8 mouse cellular contexts compared by ENCODE assay signal in the genomic region with DNA sequence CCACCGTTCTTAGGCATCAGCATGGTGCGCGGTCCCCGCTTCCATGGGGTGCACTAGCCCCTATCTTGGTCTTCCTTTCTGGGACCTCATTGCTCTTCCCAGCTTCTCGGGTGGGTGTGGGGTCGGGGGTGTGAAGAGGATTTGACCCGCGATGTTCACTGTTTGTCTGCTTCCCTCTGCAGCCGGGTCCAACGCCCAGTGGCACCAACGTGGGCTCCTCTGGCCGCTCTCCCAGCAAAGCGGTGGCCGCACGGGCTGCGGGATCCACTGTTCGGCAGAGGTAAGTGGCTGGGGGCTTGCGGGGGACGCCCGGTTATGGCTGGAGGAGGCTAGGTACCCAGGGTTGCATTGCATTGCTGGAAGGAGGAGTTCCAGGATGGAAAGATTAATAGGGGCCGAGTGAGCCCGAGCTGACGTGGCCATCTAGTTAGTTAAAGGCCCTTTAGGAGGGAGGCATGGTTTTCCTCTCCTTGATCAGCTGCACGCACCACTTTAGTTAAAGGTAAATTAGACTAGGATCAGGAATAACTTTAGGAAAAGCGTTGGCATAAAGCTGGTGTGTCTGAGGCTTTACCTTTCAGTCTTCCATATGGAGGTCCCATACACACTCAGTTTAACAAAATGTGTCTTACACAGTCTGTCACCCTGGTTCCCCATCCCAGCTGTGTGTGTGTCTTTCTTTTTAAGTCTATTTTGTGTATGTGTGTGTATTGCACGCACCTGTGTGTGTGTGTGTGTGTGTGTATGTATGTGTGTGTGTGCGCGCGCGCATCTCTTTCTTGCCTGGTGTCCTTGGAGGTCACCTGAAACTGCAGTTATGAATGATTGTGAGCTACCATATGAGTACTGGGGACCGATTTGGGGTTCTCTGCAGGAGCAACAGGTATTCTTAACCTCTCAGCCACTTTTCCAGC. TPM values are rescaled to one million over a fixed set of nuclear protein-coding genes. Genes with fewer than 3 reads are reported as not detected.
DNase-seq lines count a peak whose midpoint lies in the region; ATAC-seq and TF ChIP-seq lines count a peak whose summit lies in the region.

No protein-coding gene starts in this region.

- no peaks in the 10 kb centered on the region for H3K27me3 ChIP-seq in heart, embryonic 11.5 days (ENCODE audit: control insufficient read depth, insufficient read depth, low read length)
- no peaks in the 10 kb centered on the region for H3K27me3 ChIP-seq in embryonic facial prominence, embryonic 11.5 days (ENCODE audit: control insufficient read depth, insufficient read depth, low read length)
- no peaks in the 10 kb centered on the region for H3K27me3 ChIP-seq in intestine, postnatal 0 days (replicated peaks; ENCODE audit: control insufficient read depth, insufficient read depth, low read length)

- ATAC-seq in heart, embryonic 11.5 days (replicated peaks; ENCODE audit: insufficient number of reproducible peaks, low FRiP score, low TSS enrichment): peak; percentile 5; the same call in 1 of the 2 replicates
- ATAC-seq in embryonic facial prominence, embryonic 11.5 days (replicated peaks; ENCODE audit: insufficient number of reproducible peaks, low FRiP score, low TSS enrichment, low read depth): peak; percentile 19; the same call in 1 of the 2 replicates
- peak; percentile 9; the same call in 1 of the 2 replicates for ATAC-seq in intestine, postnatal 0 days

- no peak for TF ChIP-seq CTCF in intestine, postnatal 0 days (IDR thresholded peaks at IDR 0.05; ENCODE audit: low read depth)
- no peak for TF ChIP-seq CTCF in olfactory bulb, adult 2 months (IDR thresholded peaks at IDR 0.05; ENCODE audit: insufficient read depth, low read depth, low read length)

- peak overlapping the region; percentile 90 for H3K4me3 ChIP-seq in heart, embryonic 11.5 days (ENCODE audit: low read depth, low read length)
- peak overlapping the region; percentile 72 for H3K4me3 ChIP-seq in embryonic facial prominence, embryonic 11.5 days (ENCODE audit: low read depth, low read length)
- peak overlapping the region; percentile 91 for H3K4me3 ChIP-seq in intestine, postnatal 0 days (ENCODE audit: low read depth, low read length)
- peak overlapping the region; percentile 70 for H3K4me3 ChIP-seq in olfactory bulb, adult 2 months (ENCODE audit: insufficient read depth, low read depth, low read length)

- H3K4me1 ChIP-seq in heart, embryonic 11.5 days (ENCODE audit: control insufficient read depth, insufficient read depth, low read length): peaks cover 9% of the 10 kb centered on the region
- H3K4me1 ChIP-seq in embryonic facial prominence, embryonic 11.5 days (ENCODE audit: control insufficient read depth, insufficient read depth, low read length): no peaks in the 10 kb centered on the region; the same call in 1 of the 2 replicates
- H3K4me1 ChIP-seq in intestine, postnatal 0 days (replicated peaks; ENCODE audit: control insufficient read depth, insufficient read depth, low read length): no peaks in the 10 kb centered on the region; the same call in 1 of the 2 replicates
- peaks cover 2% of the 10 kb centered on the region; the same call in 1 of the 2 replicates for H3K4me1 ChIP-seq in olfactory bulb, adult 2 months (ENCODE audit: control insufficient read depth, insufficient read depth, low read length)

- TF ChIP-seq POLR2A in olfactory bulb, adult 2 months (IDR thresholded peaks at IDR 0.05; ENCODE audit: insufficient read depth, low read depth, low read length): no peak

- H3K9ac ChIP-seq in heart, embryonic 11.5 days (ENCODE audit: low read depth, low read length): peak overlapping the region; percentile 88
- peak overlapping the region; percentile 82 for H3K9ac ChIP-seq in embryonic facial prominence, embryonic 11.5 days (replicated peaks; ENCODE audit: low read length)
- peak overlapping the region; percentile 75 for H3K9ac ChIP-seq in intestine, postnatal 0 days (ENCODE audit: low read depth, low read length)

- DNase-seq in heart, postnatal 4 days: no peak
- DNase-seq in A20 (ENCODE audit: low read depth, low spot score): peak; percentile 51
- DNase-seq in embryonic facial prominence, embryonic 11.5 days (ENCODE audit: low spot score): no peak
- DNase-seq in layer of hippocampus, adult 9-10 months (ENCODE audit: low spot score): no peak
- DNase-seq in MN1 (ENCODE audit: low spot score): no peak

- H3K27ac ChIP-seq in heart, embryonic 11.5 days (ENCODE audit: low read depth, low read length): peak overlapping the region; percentile 95
- peak overlapping the region; percentile 15 for H3K27ac ChIP-seq in embryonic facial prominence, embryonic 11.5 days (replicated peaks; ENCODE audit: low read depth, low read length)
- H3K27ac ChIP-seq in intestine, postnatal 0 days (ENCODE audit: low read depth, low read length): peak overlapping the region; percentile 91
- H3K27ac ChIP-seq in olfactory bulb, adult 2 months (ENCODE audit: insufficient read depth, low read depth, low read length): no peak overlapping the region; the same call in 1 of the 2 replicates

- peak overlapping the region; percentile 88 for H3K4me2 ChIP-seq in heart, embryonic 11.5 days
- H3K4me2 ChIP-seq in embryonic facial prominence, embryonic 11.5 days (ENCODE audit: low read depth, low read length): peak overlapping the region; percentile 53
- H3K4me2 ChIP-seq in intestine, postnatal 0 days (replicated peaks; ENCODE audit: low read depth): peak overlapping the region; percentile 83

- 12% methylated on average over 31 of the region's 31 CpGs for WGBS in heart, embryonic 11.5 days (ENCODE audit: insufficient replicate concordance)
- 15% methylated on average over 31 of the region's 31 CpGs for WGBS in embryonic facial prominence, embryonic 11.5 days
- WGBS in intestine, postnatal 0 days: 9% methylated on average over 31 of the region's 31 CpGs
- WGBS in olfactory bulb, adult 2 months: 15% methylated on average over 31 of the region's 31 CpGs

- peaks cover 29% of the 10 kb centered on the region for H3K36me3 ChIP-seq in heart, embryonic 11.5 days (ENCODE audit: control insufficient read depth, insufficient read depth, low read length)
- H3K36me3 ChIP-seq in embryonic facial prominence, embryonic 11.5 days (replicated peaks; ENCODE audit: control insufficient read depth, insufficient read depth, low read depth, low read length): peaks cover 13% of the 10 kb centered on the region
- peaks cover 46% of the 10 kb centered on the region for H3K36me3 ChIP-seq in intestine, postnatal 0 days (ENCODE audit: control insufficient read depth, insufficient read depth)

- no peaks in the 10 kb centered on the region for H3K9me3 ChIP-seq in heart, embryonic 11.5 days (replicated peaks; ENCODE audit: control insufficient read depth, low read length)
- H3K9me3 ChIP-seq in embryonic facial prominence, embryonic 11.5 days (replicated peaks; ENCODE audit: control insufficient read depth, low read length): no peaks in the 10 kb centered on the region
- H3K9me3 ChIP-seq in intestine, postnatal 0 days (ENCODE audit: control insufficient read depth): no peaks in the 10 kb centered on the region

RNA-seq across cellular contexts. Expression of a gene that starts 0.5 kb away (rescaled TPM):
- polyA plus RNA-seq in heart, embryonic 11.5 days (2014; fragmentation: Nextera tagmentation; extraction: Ambion mirVana): 201 and 211 TPM in 2 replicates
- 10 to 100 TPM; 48.2 to 55.6 TPM for total RNA-seq in heart, postnatal 4 days (2021)
- polyA plus RNA-seq in embryonic facial prominence, embryonic 11.5 days (2014; fragmentation: Nextera tagmentation; extraction: Ambion mirVana): 391 and 410 TPM in 2 replicates
- 381 and 392 TPM in 2 replicates for polyA plus RNA-seq in intestine, postnatal 0 days (2015; fragmentation: Nextera tagmentation; extraction: Ambion mirVana)
- not detected in 2 replicates for polyA plus RNA-seq in olfactory bulb, adult 2 months (2012; ENCODE audit: insufficient read depth, insufficient read length, low replicate concordance, missing spikeins)

RNA-seq across cellular contexts. Expression of a gene that starts 0.9 kb away (rescaled TPM):
- 34.6 and 37.7 TPM in 2 replicates for polyA plus RNA-seq in heart, embryonic 11.5 days (2014; fragmentation: Nextera tagmentation; extraction: Ambion mirVana)
- 10 to 100 TPM; 12.3 to 12.6 TPM for total RNA-seq in heart, postnatal 4 days (2021)
- polyA plus RNA-seq in embryonic facial prominence, embryonic 11.5 days (2014; fragmentation: Nextera tagmentation; extraction: Ambion mirVana): 107 and 111 TPM in 2 replicates
- 28.1 and 29.2 TPM in 2 replicates for polyA plus RNA-seq in intestine, postnatal 0 days (2015; fragmentation: Nextera tagmentation; extraction: Ambion mirVana)
- not detected in 2 replicates for polyA plus RNA-seq in olfactory bulb, adult 2 months (2012; ENCODE audit: insufficient read depth, insufficient read length, low replicate concordance, missing spikeins)
